Mouse (Mus musculus) CD4-positive, CD25-positive, alpha-beta regulatory T cell, adult 4 months (primary cell): ENCODE results near the gene Trim26. TPM values are rescaled to one million over a fixed set of nuclear protein-coding genes. Genes with fewer than 3 reads are reported as not detected.
"Not testable (repeated sequence)": the region's sequence is repeated elsewhere in the genome, so short reads cannot be mapped to it uniquely, and the experiment has no call there.

Source experiments
- ATAC-seq: one replicate; pipeline ENCODE4 v1.8.0; 2017
- polyA plus RNA-seq, 2 experiments: library from polyadenylated mRNA; unstranded; fragments of 100-300 nt; shearing (Covaris generic); gene quantifications; one replicate each; pipeline ENCODE4 v1.2.1; 2017

Gene Trim26
- 10 to 100 TPM; 76.3 to 99.4 TPM for polyA plus RNA-seq

DNA sequence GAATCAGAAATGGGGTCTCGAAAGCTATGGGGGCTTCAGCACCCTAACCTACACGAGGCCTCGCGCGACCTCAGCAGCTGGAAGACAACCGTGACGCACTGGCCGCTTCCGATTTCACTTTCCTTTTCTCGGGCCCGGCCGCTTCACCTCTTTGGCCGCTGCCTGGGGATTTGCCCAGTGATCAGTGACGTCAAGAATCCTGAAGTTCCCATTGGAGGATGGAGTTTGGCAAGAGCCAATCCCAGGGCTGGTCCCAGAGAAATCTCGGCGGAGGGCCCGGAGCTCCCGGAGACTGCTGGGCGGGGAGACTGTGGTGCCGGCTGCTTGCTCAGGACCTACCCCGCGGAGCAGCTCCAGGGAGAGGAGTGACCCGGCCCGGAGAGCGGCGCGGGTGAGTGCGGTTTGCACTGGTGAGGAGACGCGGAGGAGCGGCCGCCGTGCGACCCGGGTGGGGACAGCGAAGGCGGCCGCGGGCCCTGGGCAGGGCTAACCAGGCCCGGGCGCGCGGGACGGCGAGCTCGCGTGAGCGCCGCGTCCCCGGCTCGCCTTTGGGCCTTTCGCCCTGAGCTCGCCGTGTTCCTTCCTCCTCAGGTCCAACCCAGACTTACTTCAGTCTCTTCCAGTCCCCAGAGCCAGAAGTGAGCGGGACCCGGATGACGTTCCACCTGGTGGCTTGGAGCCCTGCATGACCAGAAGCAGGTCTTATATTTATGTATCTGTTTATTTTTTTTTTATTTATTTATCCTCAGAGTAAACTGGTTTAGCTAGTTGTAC, at the start of gene Trim26:
Gene Trim26, plus strand, starts transcription at position 261 of the 774 bp plus-strand sequence.
- peak; percentile 95 for ATAC-seq

GRCm38 (mm10) chr17:36788351-36788750, 48.6 kb upstream of the Trim26 start:
- no peak for ATAC-seq

DNA sequence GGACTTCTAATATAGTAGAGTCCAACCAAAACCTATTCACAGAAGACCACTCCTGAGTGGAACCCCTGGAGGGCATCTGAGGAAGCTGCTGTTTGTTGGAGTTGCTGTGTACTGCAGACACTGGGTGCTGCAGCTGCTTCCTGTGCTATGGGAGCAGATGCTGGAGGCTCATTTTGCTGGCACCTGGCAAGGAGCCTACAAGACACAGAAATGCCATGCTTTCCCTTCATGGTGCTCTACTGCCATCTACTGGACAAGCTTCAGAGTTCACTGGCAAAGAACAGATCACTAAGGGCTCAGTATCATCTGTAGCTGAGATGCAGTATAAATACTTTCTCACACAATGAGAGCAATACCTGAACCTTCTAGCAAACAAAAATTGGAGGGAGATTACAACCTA, 48.1 kb upstream of the Trim26 start:
- ATAC-seq = peak; percentile 65

- ATAC-seq = no peak
Observed at GRCm38 (mm10) chr17:36799493-36799892, 37.4 kb upstream of the Trim26 start.

DNA sequence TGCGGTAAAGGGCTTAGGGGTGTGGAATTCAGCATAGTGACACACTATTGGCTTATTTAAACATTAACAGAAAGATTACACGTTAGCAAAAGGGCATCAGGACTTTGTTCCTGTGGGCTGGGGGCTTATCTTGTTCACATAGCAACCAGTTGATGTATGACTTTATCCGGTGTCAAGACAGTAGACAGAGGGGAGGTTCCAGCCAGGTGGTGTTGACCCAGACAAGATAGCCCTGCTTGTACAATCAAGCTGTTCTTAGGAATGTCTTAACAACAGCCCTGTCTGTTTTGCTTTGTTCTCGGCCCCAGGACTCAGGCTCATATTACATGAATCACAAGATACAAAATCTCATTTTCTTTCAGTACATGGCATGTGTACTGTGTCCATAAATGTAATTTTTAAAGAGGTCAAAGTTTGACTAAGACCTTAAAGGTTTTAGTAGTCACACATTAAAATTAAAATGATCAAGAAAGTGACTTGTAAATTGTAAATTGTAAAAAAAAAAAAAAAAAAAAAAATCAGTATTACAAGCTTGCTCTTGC, 36.9 kb upstream of the Trim26 start:
- ATAC-seq = not testable (repeated sequence)

- ATAC-seq = no peak
Observed at GRCm38 (mm10) chr17:36811871-36812270, 25.1 kb upstream of the Trim26 start, which contains the start of gene H2-M10.6. TSS of gene H2-M10.6 (plus strand) at chr17:36812171.

DNA sequence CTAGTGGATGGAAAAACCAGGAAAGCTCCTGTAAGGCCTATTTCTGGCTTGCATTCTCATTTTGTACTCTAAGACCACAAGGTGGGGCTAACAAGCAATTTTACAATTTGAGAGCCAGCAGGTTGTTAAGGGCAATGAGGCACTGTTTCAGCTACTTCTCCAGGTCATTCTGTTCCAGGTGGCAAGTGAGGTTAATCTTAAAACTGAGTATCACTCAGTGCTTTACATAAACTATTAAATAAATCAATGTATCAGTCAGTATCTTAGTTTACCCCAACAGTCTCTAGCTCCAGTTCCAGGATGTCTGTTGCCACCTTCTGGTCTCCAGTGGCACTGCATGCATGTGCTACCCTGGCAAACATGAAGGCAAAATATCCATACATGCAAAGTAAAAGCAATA, 12.9 kb upstream of the Trim26 start:
- ATAC-seq = peak; percentile 71

DNA sequence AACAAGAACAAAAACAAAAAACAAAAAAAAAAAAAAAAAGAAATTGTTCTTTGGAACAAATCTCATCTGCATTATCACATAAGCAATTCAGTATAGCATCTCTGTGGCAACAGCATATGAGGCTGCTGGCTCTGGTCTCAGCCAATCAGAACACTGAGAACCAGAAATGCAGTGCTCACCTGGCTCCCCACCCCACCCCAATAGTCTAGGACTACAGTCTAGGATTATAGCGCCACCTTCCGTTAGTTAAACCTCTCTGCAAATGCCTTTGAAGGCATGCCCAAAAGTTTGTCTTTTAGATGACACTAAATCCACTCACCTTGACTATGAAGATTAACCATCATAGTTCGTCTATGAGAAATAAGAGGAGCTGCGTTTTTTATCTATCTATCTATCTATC, 11.4 kb upstream of the Trim26 start:
- peak; percentile 72 for ATAC-seq

DNA sequence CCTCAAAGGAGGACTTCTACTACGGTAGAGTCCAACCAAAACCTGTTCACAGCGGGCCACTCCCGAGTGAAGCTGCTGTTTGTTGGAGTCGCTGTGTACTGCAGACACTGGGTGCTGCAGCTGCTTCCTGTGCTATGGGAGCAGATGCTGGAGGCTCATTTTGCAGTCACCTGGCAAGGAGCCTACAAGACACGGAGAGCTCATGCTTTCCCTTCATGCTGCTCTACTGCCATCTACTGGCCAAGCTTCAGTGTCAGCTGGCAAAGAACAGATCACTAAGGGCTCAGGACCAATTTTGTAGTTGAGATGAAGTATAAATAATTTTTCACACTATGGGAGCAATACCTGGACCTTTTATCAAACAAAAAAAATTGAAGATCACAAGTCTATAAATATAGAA, 10.9 kb upstream of the Trim26 start:
- ATAC-seq = peak; percentile 80

DNA sequence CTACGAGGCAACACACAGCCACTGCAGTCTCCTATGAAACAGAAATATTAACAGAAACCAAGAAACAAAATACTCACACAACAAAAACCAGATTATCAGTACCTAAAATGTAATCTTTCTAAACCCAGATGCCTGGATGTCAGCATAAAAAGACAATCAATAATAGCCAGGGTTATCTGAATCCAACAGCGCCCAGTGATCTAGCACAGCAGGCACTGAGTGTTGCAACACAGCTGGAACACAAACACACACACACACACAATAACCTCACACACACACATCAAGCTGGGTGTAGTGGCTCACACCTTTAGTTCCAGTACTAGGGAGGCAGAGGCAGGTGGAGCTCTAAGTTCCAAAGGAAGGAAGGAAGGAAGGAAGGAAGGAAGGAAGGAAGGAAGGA, 8.4 kb upstream of the Trim26 start:
- ATAC-seq = no peak

DNA sequence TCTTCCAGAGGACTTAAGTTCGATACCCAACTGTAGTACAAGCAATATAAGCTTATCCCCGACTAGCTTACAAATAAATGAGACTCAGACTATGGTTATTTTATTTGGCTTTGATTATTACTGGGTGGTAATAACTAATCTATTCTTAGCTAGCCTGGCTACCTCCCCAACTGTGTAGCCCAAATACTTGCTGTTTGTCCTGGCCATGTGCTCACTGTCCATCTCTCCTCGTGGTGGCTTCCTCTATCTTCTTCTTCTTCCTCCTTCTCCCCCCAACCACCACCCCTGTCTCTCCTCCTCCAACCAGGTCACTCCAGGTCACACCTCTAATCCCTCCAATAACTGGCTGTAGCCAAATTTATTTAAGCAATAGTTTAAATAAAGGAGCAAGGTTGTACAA, 6.5 kb upstream of the Trim26 start:
- ATAC-seq = no peak

DNA sequence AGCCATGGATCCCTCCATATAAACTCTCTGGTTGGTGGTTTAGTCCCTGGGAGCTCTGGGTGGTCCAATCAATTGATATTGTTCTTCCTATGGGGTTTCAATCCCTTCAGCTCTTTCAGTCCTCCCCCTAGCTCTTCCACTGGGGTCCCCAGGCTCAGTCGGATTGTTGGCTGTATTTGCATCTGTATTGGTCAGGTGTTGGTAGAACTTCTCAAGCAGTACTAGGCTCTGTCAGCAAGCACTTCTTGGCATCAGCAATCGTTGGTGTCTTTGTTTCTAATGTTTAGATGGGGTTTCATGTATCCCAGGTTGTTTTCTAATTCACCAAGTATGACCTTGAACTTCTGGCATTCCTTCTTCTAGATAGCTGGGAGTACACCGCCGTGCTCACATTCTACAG, 4.2 kb upstream of the Trim26 start:
- no peak for ATAC-seq

- ATAC-seq = peak; percentile 42
Observed at GRCm38 (mm10) chr17:36835591-36836426, 1.1 kb upstream of the Trim26 start.

DNA sequence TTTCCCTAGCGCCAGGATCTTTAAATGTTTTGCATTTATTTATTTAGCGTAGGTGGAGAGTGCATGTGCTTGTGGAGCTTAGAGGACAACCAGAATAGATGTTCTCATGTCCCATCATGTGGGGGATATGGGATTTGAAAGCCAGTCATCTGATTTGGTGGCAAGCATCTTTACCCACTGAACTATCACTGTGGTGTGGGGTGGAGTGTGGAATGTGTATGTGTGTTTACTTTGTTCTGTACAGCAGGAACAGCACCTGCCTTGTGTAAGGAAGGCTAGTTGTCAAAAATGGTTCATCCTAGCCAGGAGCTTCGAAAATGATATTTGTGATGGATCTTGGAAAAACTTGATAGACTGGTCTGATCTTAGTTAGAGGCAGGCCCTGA, 514 bp upstream of the Trim26 start:
- peak; percentile 7 for ATAC-seq

GRCm38 (mm10) chr17:36839001-36839400, 2.1 kb downstream of the Trim26 start:
- no peak for ATAC-seq

DNA sequence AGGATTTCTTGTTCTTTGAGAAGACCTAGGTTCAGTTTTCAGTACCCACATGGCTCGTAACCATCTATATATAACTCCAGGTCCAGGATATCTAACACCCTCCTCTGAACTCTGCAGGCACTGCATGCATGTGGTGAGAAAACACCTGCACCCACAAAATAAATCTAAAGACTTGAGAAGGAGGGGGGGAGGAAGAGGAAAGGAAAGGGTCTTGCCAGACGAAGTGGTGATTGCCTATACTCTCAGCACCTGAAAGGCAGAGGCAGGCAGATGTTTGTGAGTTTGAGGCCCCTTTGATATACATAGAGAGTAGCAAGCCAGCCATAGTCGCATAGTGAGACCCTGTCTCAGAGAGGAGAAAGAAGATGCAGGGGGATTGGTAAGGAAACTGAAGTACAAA, 3.0 kb downstream of the Trim26 start:
- ATAC-seq = no peak

GRCm38 (mm10) chr17:36840961-36841445, 4.1 kb downstream of the Trim26 start:
- ATAC-seq = no peak

- no peak for ATAC-seq
Observed at GRCm38 (mm10) chr17:36843696-36844095, 6.8 kb downstream of the Trim26 start.

DNA sequence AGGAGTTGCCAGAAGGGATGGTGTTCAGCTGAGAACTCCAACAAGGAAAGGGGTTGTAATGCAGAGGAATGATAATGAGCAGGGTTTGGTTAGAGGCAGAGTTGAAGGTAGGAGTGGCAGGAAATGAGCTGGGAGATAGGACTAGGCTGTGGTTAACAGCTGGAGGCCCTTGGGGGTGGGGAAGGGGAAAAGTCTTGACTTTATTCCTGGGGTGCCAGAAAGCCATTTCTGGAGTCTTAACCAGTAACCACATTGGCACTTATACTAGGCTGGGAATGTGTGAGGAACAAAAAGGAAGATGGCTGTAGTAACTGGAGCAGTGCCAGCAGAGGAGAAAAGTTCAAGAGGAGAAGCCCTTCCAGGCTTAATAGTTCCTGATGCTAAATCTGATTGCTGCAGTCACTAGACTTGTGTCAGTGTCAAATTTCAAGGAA, 7.4 kb downstream of the Trim26 start:
- peak; percentile 69 for ATAC-seq

- ATAC-seq = no peak
Observed at GRCm38 (mm10) chr17:36844725-36845124, 7.8 kb downstream of the Trim26 start.

DNA sequence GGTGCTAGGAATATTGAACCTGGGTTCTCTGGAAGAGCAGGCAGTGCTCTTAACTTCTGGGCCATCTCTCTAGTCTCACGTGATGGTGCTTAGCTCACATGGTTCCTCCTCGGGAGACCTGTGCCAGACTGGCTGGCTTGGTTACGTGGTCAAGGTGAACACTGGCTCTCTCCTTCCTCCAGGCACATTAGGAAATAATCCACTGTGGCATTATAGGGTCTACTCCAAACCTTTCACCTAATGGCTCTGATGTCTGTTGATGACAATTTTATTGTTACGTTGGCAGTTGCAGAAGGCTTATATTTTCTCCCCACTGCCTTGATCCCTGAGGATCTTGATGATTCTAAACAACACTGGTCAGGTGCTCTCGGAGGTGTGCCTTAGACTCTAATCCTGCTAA, 12.0 kb downstream of the Trim26 start:
- no peak for ATAC-seq

DNA sequence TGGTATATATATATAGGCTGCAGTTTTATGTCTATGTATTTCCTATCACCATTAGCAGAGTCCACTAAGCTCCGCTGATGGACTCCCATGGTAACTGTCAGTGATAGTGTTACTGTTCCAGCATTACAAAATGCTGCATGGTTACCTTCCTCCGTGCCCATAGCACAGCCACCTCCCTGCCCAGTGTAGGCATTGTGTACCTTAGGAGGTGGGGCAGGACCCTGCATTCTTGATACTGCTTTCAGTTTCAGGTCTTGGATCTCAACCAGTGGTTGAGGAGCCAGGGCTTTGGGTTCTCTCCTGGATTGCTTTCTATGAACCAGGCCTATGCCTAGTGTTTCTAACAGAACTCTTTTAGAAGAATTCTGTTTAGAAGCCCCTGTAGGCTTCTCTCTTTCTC, 13.1 kb downstream of the Trim26 start:
- no peak for ATAC-seq

DNA sequence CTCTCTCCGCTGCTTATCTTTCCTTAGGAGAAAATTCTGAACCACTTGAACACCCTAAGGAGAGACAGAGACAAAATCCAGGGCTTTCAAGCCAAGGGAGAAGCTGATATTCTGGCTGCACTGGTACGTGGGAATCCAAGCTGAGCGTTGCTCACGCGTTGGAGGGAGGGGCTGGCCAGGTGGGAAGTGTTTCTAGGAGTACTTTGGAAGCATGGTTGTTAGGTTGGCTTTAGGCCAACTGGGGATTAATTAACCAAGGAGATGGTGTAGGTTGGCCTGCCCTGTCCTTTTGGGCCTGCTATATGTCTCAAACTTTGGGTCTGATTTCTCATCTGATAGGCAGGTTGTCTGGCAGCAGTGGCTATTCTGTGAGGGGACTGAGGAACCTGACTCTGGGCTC, 14.3 kb downstream of the Trim26 start:
- no peak for ATAC-seq
